Mouse (Mus musculus) large intestine, adult 2 months (tissue): ENCODE data around the gene Dnajc8. TPM values are rescaled to one million over a fixed set of nuclear protein-coding genes. Genes with fewer than 3 reads are reported as not detected.
"Not testable (repeated sequence)": the region's sequence is repeated elsewhere in the genome, so short reads cannot be mapped to it uniquely, and the experiment has no call there.

Experiments
- DNase-seq: peaks from one replicate; pipeline ENCODE4 v3.0.0-alpha.2; 2012; ENCODE audit warnings: low read depth, low spot score
- WGBS: fragments of 180-500 bp; shearing (Covaris S2); methylation state at CpG from one replicate; pipeline ENCODE4 v1.1.7; 2018; 5-methylcytosine and 5-hydroxymethylcytosine counted together
- polyA plus RNA-seq: library from polyadenylated mRNA; depleted of rRNA; stranded (reverse); fragments of >200 nt; gene quantifications from 2 replicates; pipeline ENCODE4 v1.2.3, GENCODE M21; 2012

Dnajc8 gene
- polyA plus RNA-seq, 1 experiment: 25.3 TPM

- DNase-seq: no peak
These were observed 20.7 kb upstream of the Dnajc8 start for GRCm38 (mm10) chr4:132514555-132515135.

GRCm38 (mm10) chr4:132515369-132516155, 19.8 kb upstream of the Dnajc8 start:
- DNase-seq: peak; percentile 87
- 16% methylated on average over 22 of the region's 22 CpGs for WGBS

More at GRCm38 (mm10) chr4:132514555-132515135, 20.7 kb upstream of the Dnajc8 start:
- WGBS: 2% methylated on average over 21 of the region's 21 CpGs

- no peak for DNase-seq
- WGBS: 33% methylated on average over 8 of the region's 8 CpGs
These were observed 17.3 kb upstream of the Dnajc8 start for GRCm38 (mm10) chr4:132518066-132518465.

- DNase-seq: no peak
- WGBS: 75% methylated on average over 3 of the region's 3 CpGs
These were observed 16.2 kb upstream of the Dnajc8 start for GRCm38 (mm10) chr4:132519188-132519587.

GRCm38 (mm10) chr4:132524321-132524741, 11.0 kb upstream of the Dnajc8 start:
- 17% methylated on average over 11 of the region's 11 CpGs for WGBS
- no peak for DNase-seq

- no peak for DNase-seq
- WGBS: 18% methylated on average over 6 of the region's 6 CpGs
These were observed 10.5 kb upstream of the Dnajc8 start for GRCm38 (mm10) chr4:132524808-132525207.

GRCm38 (mm10) chr4:132526678-132527077, 8.7 kb upstream of the Dnajc8 start:
- no peak for DNase-seq
- WGBS: 35% methylated on average over 2 of the region's 2 CpGs

- 87% methylated on average over 8 of the region's 8 CpGs for WGBS
- DNase-seq: no peak
These were observed 7.3 kb upstream of the Dnajc8 start for GRCm38 (mm10) chr4:132527917-132528522.

GRCm38 (mm10) chr4:132529344-132529743, 6.0 kb upstream of the Dnajc8 start:
- DNase-seq: peak; percentile 87
- WGBS: 15% methylated on average over 4 of the region's 4 CpGs

GRCm38 (mm10) chr4:132530033-132530804, 5.1 kb upstream of the Dnajc8 start:
- WGBS: 85% methylated on average over 20 of the region's 20 CpGs
- no peak for DNase-seq

- WGBS: 3% methylated on average over 5 of the region's 5 CpGs
- no peak for DNase-seq
These were observed 2.9 kb upstream of the Dnajc8 start for GRCm38 (mm10) chr4:132532496-132532895.

GRCm38 (mm10) chr4:132532981-132533916, 2.1 kb upstream of the Dnajc8 start, which contains the start of gene Atpif1:
TSS of gene Atpif1 (minus strand) at chr4:132533659.
- no peak for DNase-seq
- WGBS: under 1% methylated on average over 63 of the region's 63 CpGs

- WGBS: 94% methylated on average over 5 of the region's 5 CpGs
- no peak for DNase-seq
These were observed 4.1 kb downstream of the Dnajc8 start for GRCm38 (mm10) chr4:132539481-132539880.

- no peak for DNase-seq
- 77% methylated on average over 4 of the region's 4 CpGs for WGBS
These were observed 6.1 kb downstream of the Dnajc8 start for GRCm38 (mm10) chr4:132541413-132541812.

- WGBS: 37% methylated on average over 1 of the region's 1 CpGs
- DNase-seq: no peak
These were observed 7.4 kb downstream of the Dnajc8 start for GRCm38 (mm10) chr4:132542724-132543123.

- DNase-seq: no peak
- 17% methylated on average over 8 of the region's 8 CpGs for WGBS
These were observed 10.5 kb downstream of the Dnajc8 start for GRCm38 (mm10) chr4:132545851-132546250.

GRCm38 (mm10) chr4:132554221-132554620, 18.9 kb downstream of the Dnajc8 start:
- no peak for DNase-seq
- 24% methylated on average over 5 of the region's 5 CpGs for WGBS

GRCm38 (mm10) chr4:132554653-132555052, 19.3 kb downstream of the Dnajc8 start:
- DNase-seq: peak; percentile 25
- WGBS: 34% methylated on average over 8 of the region's 8 CpGs

- DNase-seq: not testable (repeated sequence)
- WGBS: 89% methylated on average over 7 of the region's 7 CpGs
These were observed 20.2 kb downstream of the Dnajc8 start for GRCm38 (mm10) chr4:132555550-132555949.
